Mouse (Mus musculus) midbrain, embryonic 15.5 days (tissue): Measurements from ENCODE around the gene Tex261. TPM values are rescaled to one million over a fixed set of nuclear protein-coding genes. Genes with fewer than 3 reads are reported as not detected.

Experiments used
- ATAC-seq: fragments of 200-750 bp; cut with Nextera tagmentation; replicated peaks from 2 replicates; pipeline ENCODE4 v1.8.0; 2017; ENCODE audit warnings: moderate TSS enrichment
- H3K27ac ChIP-seq: fragments of 300-500 bp; sonication (generic); 2 replicates; pipeline ENCODE4 v1.5.1; 2015; ENCODE audit warnings: mild to moderate bottlenecking, inconsistent platforms
- H3K27me3 ChIP-seq: fragments of 300-500 bp; sonication (generic); replicated peaks from 2 replicates; pipeline ENCODE4 v1.6.1; 2015; ENCODE audit warnings: inconsistent platforms
- H3K36me3 ChIP-seq: fragments of 300-500 bp; sonication (generic); replicated peaks from 2 replicates; pipeline ENCODE4 v1.6.1; 2015; ENCODE audit warnings: inconsistent platforms
- H3K4me1 ChIP-seq: fragments of 300-500 bp; sonication (generic); 2 replicates; pipeline ENCODE4 v1.6.1; 2015; ENCODE audit warnings: inconsistent platforms
- H3K4me2 ChIP-seq: fragments of 300-500 bp; sonication (generic); 2 replicates; pipeline ENCODE4 v1.6.1; 2015; ENCODE audit warnings: inconsistent platforms, mild to moderate bottlenecking, moderate library complexity
- H3K4me3 ChIP-seq: fragments of 300-500 bp; sonication (generic); 2 replicates; pipeline ENCODE4 v1.5.1; 2015; ENCODE audit warnings: mild to moderate bottlenecking, inconsistent platforms
- H3K9ac ChIP-seq: fragments of 300-500 bp; sonication (generic); 2 replicates; pipeline ENCODE4 v1.6.1; 2015; ENCODE audit warnings: mild to moderate bottlenecking, inconsistent platforms
- H3K9me3 ChIP-seq: fragments of 300-500 bp; sonication (generic); 2 replicates; pipeline ENCODE4 v1.6.1; 2016; ENCODE audit warnings: inconsistent platforms
- WGBS: fragments of 180-500 bp; shearing (Covaris S2); methylation state at CpG from one replicate; pipeline ENCODE4 v1.1.7; 2015; ENCODE audit warnings: mixed read lengths; 5-methylcytosine and 5-hydroxymethylcytosine counted together
- polyA plus RNA-seq: library from polyadenylated mRNA; unstranded; fragments of >200 nt; fragmentation: Nextera tagmentation; extraction: Ambion mirVana; gene quantifications from 2 replicates; pipeline ENCODE4 v1.2.1, GENCODE M21; 2015

The Tex261 gene
- polyA plus RNA-seq, 1 experiment from 2014 or later = 71.0 TPM

- 62% methylated on average over 2 of the region's 3 CpGs for whole genome bisulfite sequencing
- Histone ChIP-seq H3K4me3 (no peak overlapping the region), H3K27ac (no peak overlapping the region), H3K4me2 (no peak overlapping the region), H3K9me3 (no peaks in the 10 kb centered on the region), H3K27me3 (no peaks in the 10 kb centered on the region; the same call in 1 of the 2 replicates), H3K4me1 (no peaks in the 10 kb centered on the region), H3K36me3 (no peaks in the 10 kb centered on the region), H3K9ac (no peak overlapping the region)
- ATAC-seq = no peak
Observed at GRCm38 (mm10) chr6:83749286-83749685, 26.3 kb downstream of the Tex261 start.

- Histone ChIP-seq H3K4me2 (no peak overlapping the region), H3K9me3 (no peaks in the 10 kb centered on the region), H3K9ac (no peak overlapping the region), H3K4me1 (no peaks in the 10 kb centered on the region), H3K27me3 (no peaks in the 10 kb centered on the region), H3K36me3 (no peaks in the 10 kb centered on the region), H3K27ac (no peak overlapping the region), H3K4me3 (no peak overlapping the region)
- ATAC-seq = no peak
- WGBS = 63% methylated on average over 2 of the region's 2 CpGs
Observed at GRCm38 (mm10) chr6:83745466-83745865, 30.1 kb downstream of the Tex261 start.

DNA sequence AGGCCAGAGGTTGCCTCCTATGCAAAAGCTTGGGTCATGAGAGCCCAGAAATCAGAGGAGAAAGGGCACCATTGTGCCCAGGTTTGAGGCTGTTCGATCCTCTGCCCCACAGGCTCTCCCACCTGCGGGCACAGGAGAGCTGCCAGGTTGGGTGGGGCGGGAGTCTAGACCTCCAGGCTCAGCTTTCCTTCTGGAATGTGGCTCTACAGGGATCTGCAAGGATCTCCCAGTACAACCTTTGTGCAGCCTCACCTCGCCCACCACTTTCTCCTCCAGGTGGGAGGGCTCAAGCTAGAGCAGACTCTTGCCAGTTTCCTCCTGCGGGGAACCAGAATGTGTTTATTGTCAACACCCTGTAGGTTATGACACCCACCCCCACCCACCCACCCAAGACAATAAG is 31.1 kb downstream of the Tex261 start:
- Histone ChIP-seq H3K9ac (no peak overlapping the region), H3K27ac (no peak overlapping the region), H3K4me1 (no peaks in the 10 kb centered on the region), H3K9me3 (no peaks in the 10 kb centered on the region), H3K27me3 (no peaks in the 10 kb centered on the region), H3K4me2 (no peak overlapping the region), H3K36me3 (no peaks in the 10 kb centered on the region), H3K4me3 (no peak overlapping the region)
- WGBS = 80% methylated on average over 5 of the region's 5 CpGs
- no peak for ATAC-seq

DNA sequence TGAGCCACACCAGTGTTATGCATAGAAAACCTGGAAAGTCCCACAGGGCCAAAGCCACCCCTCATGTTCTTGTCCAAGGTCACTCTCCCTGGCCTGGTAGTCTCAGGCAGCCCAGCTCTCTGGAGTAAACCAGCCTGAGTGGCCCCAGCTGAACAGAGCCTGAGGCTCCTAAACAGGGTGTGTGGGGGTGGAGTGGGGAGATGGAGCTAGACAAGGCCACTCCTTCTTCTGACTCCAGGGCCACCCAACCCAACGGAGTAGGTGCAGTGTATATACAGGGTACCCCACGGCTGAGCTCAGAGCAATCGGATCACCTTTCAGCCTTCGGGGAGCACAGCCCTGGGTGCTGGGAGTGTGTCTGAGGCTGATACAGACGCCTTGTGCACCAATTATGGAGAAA is 31.5 kb downstream of the Tex261 start:
- Histone ChIP-seq H3K9me3 (no peaks in the 10 kb centered on the region), H3K27ac (no peak overlapping the region), H3K4me1 (no peaks in the 10 kb centered on the region), H3K27me3 (no peaks in the 10 kb centered on the region), H3K4me3 (no peak overlapping the region), H3K36me3 (no peaks in the 10 kb centered on the region), H3K4me2 (no peak overlapping the region), H3K9ac (no peak overlapping the region)
- 72% methylated on average over 5 of the region's 5 CpGs for WGBS
- ATAC-seq = no peak

- Histone ChIP-seq H3K27me3 (no peaks in the 10 kb centered on the region), H3K4me1 (no peaks in the 10 kb centered on the region), H3K27ac (no peak overlapping the region), H3K36me3 (no peaks in the 10 kb centered on the region), H3K4me3 (no peak overlapping the region), H3K4me2 (no peak overlapping the region), H3K9ac (no peak overlapping the region), H3K9me3 (no peaks in the 10 kb centered on the region)
- 67% methylated on average over 5 of the region's 5 CpGs for WGBS
- ATAC-seq = no peak
Observed at GRCm38 (mm10) chr6:83743212-83743611, 32.4 kb downstream of the Tex261 start.

GRCm38 (mm10) chr6:83742761-83743160 is 32.9 kb downstream of the Tex261 start, which contains the start of gene Atp6v1b1:
Atp6v1b1 (plus strand) TSS chr6:83742990.
- ATAC-seq = no peak
- 70% methylated on average over 5 of the region's 5 CpGs for WGBS

GRCm38 (mm10) chr6:83738596-83738995 is 37.0 kb downstream of the Tex261 start:
- Histone ChIP-seq H3K27me3 (no peaks in the 10 kb centered on the region), H3K4me2 (no peak overlapping the region), H3K9me3 (no peaks in the 10 kb centered on the region), H3K36me3 (no peaks in the 10 kb centered on the region), H3K27ac (no peak overlapping the region), H3K9ac (no peak overlapping the region), H3K4me1 (no peaks in the 10 kb centered on the region), H3K4me3 (no peak overlapping the region)
- ATAC-seq = no peak
- 84% methylated on average over 6 of the region's 6 CpGs for WGBS

More at GRCm38 (mm10) chr6:83742761-83743160, 32.9 kb downstream of the Tex261 start, which contains the start of gene Atp6v1b1:
- H3K4me2 ChIP-seq = no peak within 1 kb of the TSS
- no peak within 1 kb of the TSS for H3K9ac ChIP-seq
- H3K4me1 ChIP-seq = no peaks in the 10 kb centered on the region
- no peak within 1 kb of the TSS for H3K4me3 ChIP-seq
- no peaks in the 10 kb centered on the region for H3K9me3 ChIP-seq
- no peaks in the 10 kb centered on the region for H3K36me3 ChIP-seq
- H3K27me3 ChIP-seq = no peaks in the 10 kb centered on the region
- H3K27ac ChIP-seq = no peak within 1 kb of the TSS

GRCm38 (mm10) chr6:83737311-83737710 is 38.3 kb downstream of the Tex261 start:
- 40% methylated on average over 13 of the region's 13 CpGs for WGBS
- H3K4me3 ChIP-seq = no peak overlapping the region
- no peak overlapping the region for H3K9ac ChIP-seq
- no peak for ATAC-seq
- H3K27ac ChIP-seq = no peak overlapping the region
- no peaks in the 10 kb centered on the region for H3K4me1 ChIP-seq
- H3K4me2 ChIP-seq = no peak overlapping the region
- H3K27me3 ChIP-seq = no peaks in the 10 kb centered on the region
- H3K36me3 ChIP-seq = no peaks in the 10 kb centered on the region
- H3K9me3 ChIP-seq = no peaks in the 10 kb centered on the region

DNA sequence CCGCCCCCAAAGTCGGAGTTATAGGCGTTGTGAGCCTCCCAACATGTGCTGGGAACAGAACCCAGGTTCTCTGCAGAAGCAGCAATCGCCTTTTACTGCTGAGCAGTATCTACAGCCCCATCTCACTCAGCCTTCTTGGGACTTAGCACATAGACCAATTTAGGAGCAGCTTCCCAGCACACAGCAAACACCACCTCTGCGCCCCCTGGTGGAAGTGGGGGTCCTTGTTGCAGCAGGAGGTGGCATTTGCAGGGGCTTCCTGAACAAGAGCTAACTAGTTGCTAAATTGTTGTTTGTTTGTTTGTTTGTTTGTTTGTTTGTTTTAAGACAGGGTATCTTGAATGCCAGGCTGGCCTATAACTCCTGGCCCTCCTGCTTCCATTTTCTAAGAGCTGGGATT is 44.5 kb downstream of the Tex261 start:
- Histone ChIP-seq H3K9me3 (no peaks in the 10 kb centered on the region), H3K36me3 (no peaks in the 10 kb centered on the region), H3K27me3 (0 out of 2 replicates have a peak, but pooled peaks cover 7% of the 10 kb centered on the region), H3K4me1 (no peaks in the 10 kb centered on the region), H3K9ac (no peak overlapping the region), H3K27ac (no peak overlapping the region), H3K4me2 (no peak overlapping the region), H3K4me3 (no peak overlapping the region)
- 31% methylated on average over 5 of the region's 5 CpGs for WGBS
- no peak for ATAC-seq

GRCm38 (mm10) chr6:83729350-83729970 is 46.2 kb downstream of the Tex261 start:
- Histone ChIP-seq H3K27ac (no peak overlapping the region), H3K4me2 (no peak overlapping the region), H3K9ac (no peak overlapping the region), H3K9me3 (no peaks in the 10 kb centered on the region), H3K36me3 (no peaks in the 10 kb centered on the region), H3K27me3 (peaks cover 12% of the 10 kb centered on the region; the same call in 1 of the 2 replicates), H3K4me1 (no peaks in the 10 kb centered on the region), H3K4me3 (no peak overlapping the region)
- no peak for ATAC-seq
- 71% methylated on average over 14 of the region's 14 CpGs for WGBS

DNA sequence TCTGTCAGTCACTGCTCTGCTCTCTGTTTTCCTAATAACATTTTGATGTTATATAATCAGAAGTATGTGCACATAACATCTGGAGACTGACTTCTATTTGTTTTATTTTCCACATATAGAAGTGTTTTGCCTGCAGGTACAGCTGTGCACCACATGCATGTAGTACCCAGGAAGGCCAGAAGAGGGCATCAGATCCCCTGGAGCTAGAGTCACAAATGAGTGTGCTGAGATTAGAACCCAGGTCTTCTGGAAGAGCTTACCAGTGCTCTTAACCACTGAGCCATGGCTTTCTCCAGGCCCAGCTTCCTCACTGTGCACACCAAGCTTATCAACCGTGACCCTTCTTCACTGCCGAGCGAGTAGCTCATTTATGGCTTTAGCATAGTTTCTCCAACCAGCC is 47.1 kb downstream of the Tex261 start:
- no peaks in the 10 kb centered on the region for H3K9me3 ChIP-seq
- no peak overlapping the region for H3K4me2 ChIP-seq
- H3K4me1 ChIP-seq = no peaks in the 10 kb centered on the region
- 92% methylated on average over 3 of the region's 3 CpGs for WGBS
- no peak overlapping the region for H3K27ac ChIP-seq
- ATAC-seq = no peak
- peaks cover 20% of the 10 kb centered on the region for H3K27me3 ChIP-seq
- H3K9ac ChIP-seq = no peak overlapping the region
- H3K4me3 ChIP-seq = no peak overlapping the region
- H3K36me3 ChIP-seq = no peaks in the 10 kb centered on the region

- H3K4me2 ChIP-seq = no peak overlapping the region
- ATAC-seq = no peak
- 42% methylated on average over 4 of the region's 4 CpGs for WGBS
Observed at GRCm38 (mm10) chr6:83727178-83727577, 48.4 kb downstream of the Tex261 start.

DNA sequence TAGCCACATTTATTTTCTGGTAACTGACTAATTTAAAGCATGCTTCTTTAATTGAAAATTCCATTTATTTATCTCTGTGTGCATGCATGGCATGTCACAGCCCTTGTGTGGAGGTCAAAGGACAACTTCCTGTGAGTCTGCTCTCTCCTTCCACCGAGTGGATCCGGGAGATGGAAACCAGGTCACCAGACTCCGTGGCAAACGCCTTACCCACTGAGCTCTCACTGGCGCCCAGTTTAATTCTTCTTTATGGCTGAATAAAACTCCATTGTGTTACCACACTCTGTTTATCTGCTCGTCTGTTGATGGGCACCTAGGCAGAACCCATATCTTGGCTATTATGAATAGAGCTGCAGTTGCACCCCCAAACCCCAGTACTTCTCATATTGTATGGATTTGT is 53.1 kb downstream of the Tex261 start:
- no peak overlapping the region for H3K27ac ChIP-seq
- no peak overlapping the region for H3K4me2 ChIP-seq
- WGBS = 22% methylated on average over 6 of the region's 6 CpGs
- no peak for ATAC-seq
- H3K9me3 ChIP-seq = no peaks in the 10 kb centered on the region
- H3K36me3 ChIP-seq = no peaks in the 10 kb centered on the region
- H3K27me3 ChIP-seq = peaks cover 69% of the 10 kb centered on the region
- no peak overlapping the region for H3K4me3 ChIP-seq
- no peaks in the 10 kb centered on the region for H3K4me1 ChIP-seq
- no peak overlapping the region for H3K9ac ChIP-seq

More at GRCm38 (mm10) chr6:83727178-83727577, 48.4 kb downstream of the Tex261 start:
- Histone ChIP-seq H3K9ac (no peak overlapping the region), H3K9me3 (no peaks in the 10 kb centered on the region), H3K27ac (no peak overlapping the region), H3K4me3 (no peak overlapping the region), H3K36me3 (no peaks in the 10 kb centered on the region), H3K27me3 (peaks cover 29% of the 10 kb centered on the region), H3K4me1 (no peaks in the 10 kb centered on the region)
